18 mouse cellular contexts compared by ENCODE assay signal in genomic region chr13:32034799-32035448, GRCm38 (mm10).
"Had no signal": no experiment of that assay in that cellular context is flagged by ENCODE, and none has a peak within 500 bp of the region (broad histone marks: within the 10 kb centered on the region; RNA-seq: fewer than 3 reads in every experiment).

No protein-coding gene starts in this region.

- ATAC-seq: midbrain, embryonic 13.5 days; midbrain, embryonic 16.5 days had no signal

- H3K36me3 ChIP-seq: midbrain, embryonic 10.5 days; midbrain, embryonic 13.5 days; neural tube, embryonic 13.5 days; neural tube, embryonic 15.5 days had no signal

- H3K27me3 ChIP-seq: midbrain, embryonic 13.5 days; neural tube, embryonic 15.5 days had no signal

- H3K27ac ChIP-seq: midbrain, embryonic 10.5 days; midbrain, embryonic 13.5 days; neural tube, embryonic 13.5 days; neural tube, embryonic 15.5 days had no signal

- H3K4me1 ChIP-seq: midbrain, embryonic 10.5 days; midbrain, embryonic 13.5 days; neural tube, embryonic 15.5 days had no signal

- H3K4me3 ChIP-seq: midbrain, embryonic 10.5 days; midbrain, embryonic 13.5 days; myocyte; neural tube, embryonic 13.5 days; neural tube, embryonic 15.5 days had no signal

- H3K9ac ChIP-seq: lung, embryonic 14.5 days; midbrain, embryonic 13.5 days; neural tube, embryonic 13.5 days; neural tube, embryonic 15.5 days had no signal

- DNase-seq: lung, adult 18-20 months; lung, embryonic 14.5 days; lung, postnatal 10 days; lung, postnatal 4 days; retina, postnatal 1 day; right cerebral cortex, adult 18-20 months; right cerebral cortex, postnatal 25 days; right cerebral cortex, postnatal 4 days; spleen, adult 18-20 months; thymus, adult 18-20 months; thymus, postnatal 14 days; thymus, postnatal 36 days had no signal

- H3K4me2 ChIP-seq: lung, embryonic 14.5 days; midbrain, embryonic 13.5 days; neural tube, embryonic 13.5 days; neural tube, embryonic 15.5 days had no signal

- H3K9me3 ChIP-seq: midbrain, embryonic 10.5 days; midbrain, embryonic 13.5 days; neural tube, embryonic 13.5 days; neural tube, embryonic 15.5 days had no signal
